Mouse (Mus musculus): ENCODE measurements around the gene Pradc1. TPM values are rescaled to one million over a fixed set of nuclear protein-coding genes. Genes with fewer than 3 reads are reported as not detected.

Gene Pradc1
- polyA plus RNA-seq, 1 experiment from 2014 or later, result 35.6 TPM

Other genes with a start within 250 kb of the Pradc1 start
- 1.9 and 2.1 TPM in 2 replicates for gene Sfxn5, start 118.5 kb downstream of the Pradc1 start, polyA plus RNA-seq (2015; fragmentation: Nextera tagmentation; extraction: Ambion mirVana)
- gene Rab11fip5, start 77.3 kb downstream of the Pradc1 start, polyA plus RNA-seq (2015; fragmentation: Nextera tagmentation; extraction: Ambion mirVana), result 0.61 and 0.71 TPM in 2 replicates
- not detected in 2 replicates for gene Noto, start 28.1 kb downstream of the Pradc1 start, polyA plus RNA-seq (2015; fragmentation: Nextera tagmentation; extraction: Ambion mirVana)
- gene Smyd5, start 20.0 kb downstream of the Pradc1 start, polyA plus RNA-seq (2015; fragmentation: Nextera tagmentation; extraction: Ambion mirVana), result 31.6 and 33.7 TPM in 2 replicates
- gene Cct7, start 456 bp downstream of the Pradc1 start, polyA plus RNA-seq (2015; fragmentation: Nextera tagmentation; extraction: Ambion mirVana), result 408 and 426 TPM in 2 replicates
- not detected in 2 replicates for gene Fbxo41, start 51.0 kb upstream of the Pradc1 start, polyA plus RNA-seq (2015; fragmentation: Nextera tagmentation; extraction: Ambion mirVana)
- gene Egr4, start 61.6 kb upstream of the Pradc1 start, polyA plus RNA-seq (2015; fragmentation: Nextera tagmentation; extraction: Ambion mirVana), result not detected in 2 replicates
- gene Alms1, start 135.6 kb upstream of the Pradc1 start, polyA plus RNA-seq (2015; fragmentation: Nextera tagmentation; extraction: Ambion mirVana), result 1.6 and 2.0 TPM in 2 replicates

Measured in liver, embryonic 13.5 days (tissue).